In genomic region chr6:87016916-87017315, GRCm38 (mm10) we compare ENCODE assay signal across 8 mouse cellular contexts. TPM values are rescaled to one million over a fixed set of nuclear protein-coding genes. Genes with fewer than 3 reads are reported as not detected.
DNase-seq lines count a peak whose midpoint lies in the region; ATAC-seq lines count a peak whose summit lies in the region.

No protein-coding gene starts in this region.

- peak; percentile 36 to 38 for DNase-seq in adrenal gland, postnatal 36 days
- DNase-seq in adrenal gland, adult 8-10 months = no peak
- peak; percentile 50 for DNase-seq in layer of hippocampus, adult 9-10 months (ENCODE audit: low spot score)
- no peak for DNase-seq in layer of hippocampus, postnatal 36 days
- peak; percentile 49 for DNase-seq in T-cell, adult 2 months (ENCODE audit: low spot score)
- DNase-seq in urinary bladder, adult 2 months (ENCODE audit: low spot score) = no peak

- peak; percentile 68 for ATAC-seq in erythroblast, adult 5-6 weeks (replicated peaks; ENCODE audit: low FRiP score, poor library complexity, severe bottlenecking)
- peak; percentile 81 for ATAC-seq in megakaryocyte progenitor cell, adult 5-6 weeks (replicated peaks; ENCODE audit: poor library complexity)

RNA-seq across cellular contexts. Expression of gene Nfu1, which starts 7.9 kb away (rescaled TPM):
- 10 to 100 TPM; 71.5 to 80.4 TPM for total RNA-seq in adrenal gland, postnatal 36 days (2021)
- total RNA-seq in adrenal gland, adult 8-10 months (2022) = 10 to 100 TPM; 75.6 to 95.8 (median 82.6) TPM
- total RNA-seq in layer of hippocampus, postnatal 36 days (2021) = 10 to 100 TPM; 55.1 to 55.5 TPM
- 16.5 and 18.8 TPM in 2 replicates for total RNA-seq in erythroblast, adult 5-6 weeks (2015; ENCODE audit: low replicate concordance)
- 15.8 and 25.9 TPM in 2 replicates for total RNA-seq in erythroblast, adult 5-6 weeks (2017; ENCODE audit: low replicate concordance)
- total RNA-seq in megakaryocyte progenitor cell, adult 5-6 weeks (2015) = 104 and 108 TPM in 2 replicates
- total RNA-seq in megakaryocyte progenitor cell, adult 5-6 weeks (2017) = 76.0 and 86.0 TPM in 2 replicates
- 94.2 and 118 TPM in 2 replicates for polyA plus RNA-seq in urinary bladder, adult 2 months (2012; rRNA removed)

RNA-seq across cellular contexts. Expression of gene Gfpt1, which starts 25.7 kb away (rescaled TPM):
- 10 to 100 TPM; 50.3 to 57.9 TPM for total RNA-seq in adrenal gland, postnatal 36 days (2021)
- 10 to 100 TPM; 53.2 to 62.5 (median 55.0) TPM for total RNA-seq in adrenal gland, adult 8-10 months (2022)
- 10 to 100 TPM; 52.9 to 56.7 TPM for total RNA-seq in layer of hippocampus, postnatal 36 days (2021)
- 5.9 and 7.9 TPM in 2 replicates for total RNA-seq in erythroblast, adult 5-6 weeks (2015; ENCODE audit: low replicate concordance)
- 5.9 and 6.4 TPM in 2 replicates for total RNA-seq in erythroblast, adult 5-6 weeks (2017; ENCODE audit: low replicate concordance)
- total RNA-seq in megakaryocyte progenitor cell, adult 5-6 weeks (2015) = 22.2 and 26.3 TPM in 2 replicates
- total RNA-seq in megakaryocyte progenitor cell, adult 5-6 weeks (2017) = 15.0 and 21.9 TPM in 2 replicates
- polyA plus RNA-seq in urinary bladder, adult 2 months (2012; rRNA removed) = 23.2 and 25.1 TPM in 2 replicates

Comparison
In these comparisons a context has a peak if more than half of its experiments do, and no peak if none do; other contexts are left out.
1. DNase-seq: peak in adrenal gland, postnatal 36 days (2 of 2), layer of hippocampus, adult 9-10 months (single experiment) and T-cell, adult 2 months (single experiment); none in adrenal gland, adult 8-10 months (single experiment), layer of hippocampus, postnatal 36 days (0 of 2) and urinary bladder, adult 2 months (single experiment).